Mouse (Mus musculus) large intestine, adult 2 months (tissue): ENCODE results near the gene Lrrc40. TPM values are rescaled to one million over a fixed set of nuclear protein-coding genes. Genes with fewer than 3 reads are reported as not detected.

Experiments used
- DNase-seq: peaks from one replicate; pipeline ENCODE4 v3.0.0-alpha.2; 2012; ENCODE audit warnings: low read depth, low spot score
- WGBS: fragments of 180-500 bp; shearing (Covaris S2); methylation state at CpG from one replicate; pipeline ENCODE4 v1.1.7; 2018; 5-methylcytosine and 5-hydroxymethylcytosine counted together
- polyA plus RNA-seq: library from polyadenylated mRNA; depleted of rRNA; stranded (reverse); fragments of >200 nt; gene quantifications from 2 replicates; pipeline ENCODE4 v1.2.3, GENCODE M21; 2012; rRNA removed

The Lrrc40 gene
- 4.6 and 7.8 TPM in 2 replicates for polyA plus RNA-seq

DNA sequence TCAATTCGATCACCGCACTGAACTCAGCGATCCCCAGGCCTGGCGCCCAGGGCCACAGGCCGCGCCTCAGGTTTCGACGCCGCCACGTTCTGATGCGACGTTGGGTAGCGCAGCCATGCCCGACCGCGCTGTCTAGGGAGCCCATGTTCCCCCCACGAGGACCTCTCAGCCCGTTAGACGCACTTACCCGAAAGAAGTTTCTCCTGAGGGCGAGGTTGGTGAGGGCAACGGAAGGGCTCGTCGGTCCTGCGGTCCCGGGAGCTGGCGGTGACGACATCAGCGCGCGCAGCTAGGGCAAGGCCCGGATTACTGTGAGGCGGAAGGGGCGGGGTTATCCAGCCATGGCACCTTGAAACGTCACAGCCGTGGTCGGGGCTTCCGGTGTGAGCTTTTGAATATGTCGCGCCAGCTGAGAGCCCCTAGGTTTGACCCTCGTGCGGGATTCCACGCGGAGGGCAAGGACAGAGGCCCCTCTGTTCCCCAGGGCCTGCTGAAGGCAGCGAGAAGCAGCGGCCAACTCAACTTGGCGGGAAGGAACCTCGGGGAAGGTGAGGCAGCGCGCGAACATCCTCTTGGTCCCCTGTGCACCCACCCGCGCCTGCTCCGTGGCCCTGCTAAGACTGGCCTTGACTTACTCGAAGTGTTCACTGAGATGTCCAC is at the start of gene Lrrc40, which contains the start of gene Srsf11:
Gene Lrrc40 (plus strand): TSS at position 334 of the 660 bp plus-strand sequence.
Gene Srsf11 (minus strand): TSS at position 311 of the 660 bp plus-strand sequence.
- under 1% methylated on average over 55 of the region's 55 CpGs for WGBS
- peak; percentile 84 for DNase-seq

- peak; percentile 63 for DNase-seq
Measured at GRCm38 (mm10) chr3:157993322-157993721, 43.1 kb upstream of the Lrrc40 start.

- 50% methylated on average over 2 of the region's 2 CpGs for WGBS
Measured at GRCm38 (mm10) chr3:157995726-157996125, 40.7 kb upstream of the Lrrc40 start.

DNA sequence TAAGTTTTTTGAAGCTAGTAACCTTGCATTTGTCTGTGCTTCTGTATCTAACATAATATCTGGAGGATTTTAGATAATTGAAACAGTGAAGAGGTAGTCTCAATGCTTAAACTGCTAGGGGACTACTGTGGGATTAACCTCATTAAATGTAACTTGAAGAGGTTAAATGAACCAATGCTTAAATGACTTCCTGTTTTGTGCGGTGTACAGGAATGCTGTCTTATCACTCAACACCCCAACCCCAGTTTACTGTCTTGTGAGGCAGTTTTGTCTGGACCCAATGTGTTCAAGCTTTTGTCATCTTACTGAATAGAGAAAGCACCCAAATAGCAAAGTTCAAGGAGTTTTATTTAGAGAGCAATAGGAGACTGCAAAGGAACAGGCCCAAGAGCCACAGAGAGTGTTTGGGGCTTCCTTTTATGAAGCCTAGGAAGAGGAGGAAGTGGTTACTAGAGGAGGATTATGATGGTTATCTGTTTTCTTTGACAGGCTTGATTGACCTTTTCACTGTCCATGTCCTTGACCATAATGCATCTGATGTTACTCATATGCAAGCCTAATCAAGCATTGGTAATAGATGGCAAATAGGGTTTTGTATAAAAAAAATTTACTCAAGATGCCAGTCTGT is 37.6 kb upstream of the Lrrc40 start:
- 53% methylated on average over 1 of the region's 1 CpGs for WGBS

More at GRCm38 (mm10) chr3:157995726-157996125, 40.7 kb upstream of the Lrrc40 start:
- DNase-seq: no peak

GRCm38 (mm10) chr3:158008647-158009046 is 27.8 kb upstream of the Lrrc40 start:
- WGBS: 36% methylated on average over 1 of the region's 1 CpGs
- no peak for DNase-seq

More for the DNA sequence above, 37.6 kb upstream of the Lrrc40 start:
- DNase-seq: no peak

- no peak for DNase-seq
- WGBS: 55% methylated on average over 1 of the region's 1 CpGs
Measured at GRCm38 (mm10) chr3:158009762-158010320, 26.6 kb upstream of the Lrrc40 start.

GRCm38 (mm10) chr3:158031371-158031925 is 5.0 kb upstream of the Lrrc40 start:
- WGBS: under 1% methylated on average over 61 of the region's 61 CpGs
- no peak for DNase-seq

- DNase-seq: no peak
- WGBS: under 1% methylated on average over 4 of the region's 4 CpGs
Measured at GRCm38 (mm10) chr3:158032106-158032505, 4.4 kb upstream of the Lrrc40 start.

- 1% methylated on average over 11 of the region's 11 CpGs for WGBS
- no peak for DNase-seq
Measured at GRCm38 (mm10) chr3:158035866-158036265, 596 bp upstream of the Lrrc40 start.

- 82% methylated on average over 3 of the region's 3 CpGs for WGBS
- no peak for DNase-seq
Measured at GRCm38 (mm10) chr3:158038106-158038505, 1.6 kb downstream of the Lrrc40 start.

DNA sequence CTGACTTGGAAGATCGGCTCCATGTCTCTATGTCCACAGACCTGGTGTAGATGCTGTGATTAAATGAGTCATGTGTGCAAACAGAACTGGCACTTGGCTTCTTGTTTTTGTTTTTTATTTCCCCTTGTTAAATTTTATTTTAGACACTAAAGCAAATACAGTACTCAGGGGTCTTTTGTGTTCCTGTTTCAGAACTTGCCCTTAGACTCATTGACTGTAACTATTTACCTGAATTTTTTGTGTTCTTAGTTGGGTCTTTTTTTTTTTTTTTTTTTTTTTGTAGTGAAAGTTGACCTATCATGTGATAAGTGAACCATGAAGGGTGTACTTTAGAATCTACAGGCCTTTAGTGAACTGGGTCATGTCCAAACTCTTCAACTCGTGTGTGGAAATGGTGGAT is 4.3 kb downstream of the Lrrc40 start:
- DNase-seq: no peak

GRCm38 (mm10) chr3:158049508-158049907 is 13.0 kb downstream of the Lrrc40 start:
- 85% methylated on average over 2 of the region's 2 CpGs for WGBS
- no peak for DNase-seq

More for the DNA sequence above, 4.3 kb downstream of the Lrrc40 start:
- 53% methylated on average over 2 of the region's 2 CpGs for WGBS

GRCm38 (mm10) chr3:158060621-158061291 is 24.3 kb downstream of the Lrrc40 start:
- DNase-seq: no peak
- WGBS: 82% methylated on average over 2 of the region's 2 CpGs

- WGBS: 83% methylated on average over 5 of the region's 5 CpGs
- DNase-seq: no peak
Measured at GRCm38 (mm10) chr3:158061811-158062523, 25.5 kb downstream of the Lrrc40 start.

GRCm38 (mm10) chr3:158065256-158065655 is 28.8 kb downstream of the Lrrc40 start:
- DNase-seq: no peak
- WGBS: 100% methylated on average over 2 of the region's 2 CpGs

DNA sequence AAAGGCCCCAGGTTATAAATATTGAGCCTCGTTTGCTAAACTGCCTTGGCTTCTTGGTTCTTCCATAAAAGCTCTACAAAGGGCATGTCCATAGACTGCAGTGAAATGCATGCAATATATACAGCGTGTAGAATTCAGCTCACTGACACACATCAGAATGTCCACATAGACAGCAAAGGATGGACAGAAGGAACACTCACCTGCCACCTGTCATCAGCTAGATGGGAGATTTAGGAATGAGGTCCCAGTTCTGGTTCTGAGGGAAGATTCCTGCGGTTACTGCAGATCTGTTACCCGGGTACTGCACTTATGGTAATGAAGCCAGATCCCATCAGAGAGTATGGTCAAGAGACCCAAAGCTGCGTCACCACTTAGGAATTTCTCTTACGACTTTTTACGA is 31.5 kb downstream of the Lrrc40 start:
- 63% methylated on average over 7 of the region's 7 CpGs for WGBS

DNA sequence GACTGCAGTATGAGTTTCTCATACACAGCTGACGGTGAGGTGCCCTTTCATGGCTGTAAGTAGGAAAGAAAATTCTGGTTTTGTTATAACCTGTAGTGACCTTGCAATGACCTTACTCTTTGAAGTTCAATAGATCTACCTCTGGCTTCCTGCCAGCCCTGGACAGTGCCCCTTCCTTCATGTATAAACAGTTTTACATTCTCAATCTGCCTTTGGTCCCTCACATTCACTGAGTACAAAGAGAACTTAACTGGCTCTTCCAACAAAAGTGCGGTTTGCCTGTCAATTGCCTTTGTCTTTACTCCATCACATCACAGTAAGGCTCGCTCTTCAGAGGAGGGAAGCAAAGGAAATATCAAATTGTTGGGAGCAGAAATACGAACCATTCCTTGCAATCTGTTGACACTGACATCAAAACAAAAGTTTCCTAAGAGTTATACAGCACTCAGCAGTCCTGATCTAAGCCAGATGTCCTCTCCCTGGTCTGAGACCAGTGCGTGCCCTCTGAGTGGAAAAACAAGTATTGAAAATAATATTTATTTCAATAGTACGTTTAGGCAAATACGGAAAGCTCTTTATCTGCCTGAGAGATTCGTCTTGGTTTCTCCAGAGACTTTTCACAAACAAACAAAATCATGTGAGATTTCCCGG is 32.3 kb downstream of the Lrrc40 start:
- no peak for DNase-seq
- 66% methylated on average over 9 of the region's 9 CpGs for WGBS

More for the DNA sequence above, 31.5 kb downstream of the Lrrc40 start:
- DNase-seq: no peak

- no peak for DNase-seq
- 76% methylated on average over 2 of the region's 2 CpGs for WGBS
Measured at GRCm38 (mm10) chr3:158075004-158075403, 38.5 kb downstream of the Lrrc40 start.
